Mouse (Mus musculus) stomach, postnatal 0 days (tissue): ENCODE data around the gene Riok1. TPM values are rescaled to one million over a fixed set of nuclear protein-coding genes. Genes with fewer than 3 reads are reported as not detected.

Source experiments
- ATAC-seq: fragments of 200-750 bp; cut with Nextera tagmentation; 2 replicates; pipeline ENCODE4 v1.8.0; 2017; ENCODE audit not compliant: low FRiP score, low TSS enrichment
- DNase-seq: peaks from one replicate; pipeline ENCODE4 v3.0.0-alpha.2; 2016; ENCODE audit warnings: low spot score
- H3K27ac ChIP-seq: fragments of 300-500 bp; sonication (generic); replicated peaks from 2 replicates; pipeline ENCODE4 v1.5.1; 2014; ENCODE audit warnings: mild to moderate bottlenecking, control low read depth
- H3K27me3 ChIP-seq: fragments of 300-500 bp; sonication (generic); 2 replicates; pipeline ENCODE4 v1.6.1; 2014; ENCODE audit warnings: low read length; ENCODE audit not compliant: control insufficient read depth, insufficient read depth
- H3K36me3 ChIP-seq: fragments of 300-500 bp; sonication (generic); 2 replicates; pipeline ENCODE4 v1.6.1; 2014; ENCODE audit warnings: low read length, mixed read lengths; ENCODE audit not compliant: control insufficient read depth, insufficient read depth
- H3K4me1 ChIP-seq: fragments of 300-500 bp; sonication (generic); replicated peaks from 2 replicates; pipeline ENCODE4 v1.6.1; 2014; ENCODE audit warnings: antibody characterized with exemption; ENCODE audit not compliant: control insufficient read depth, insufficient read depth
- H3K4me2 ChIP-seq: fragments of 300-500 bp; sonication (generic); replicated peaks from 2 replicates; pipeline ENCODE4 v1.6.1; 2014; ENCODE audit warnings: low read depth, mild to moderate bottlenecking, control low read depth, moderate library complexity
- H3K4me3 ChIP-seq: fragments of 300-500 bp; sonication (generic); 2 replicates; pipeline ENCODE4 v1.5.1; 2014; ENCODE audit warnings: low read depth, low read length, control low read depth
- H3K9ac ChIP-seq: fragments of 300-500 bp; sonication (generic); 2 replicates; pipeline ENCODE4 v1.6.1; 2014; ENCODE audit warnings: mild to moderate bottlenecking, low read length, control low read depth, mixed read lengths
- H3K9me3 ChIP-seq: fragments of 300-500 bp; sonication (generic); 2 replicates; pipeline ENCODE4 v1.6.1; 2016; ENCODE audit warnings: low read length; ENCODE audit not compliant: control insufficient read depth
- CTCF ChIP-seq: IDR thresholded peaks from 2 replicates; pipeline ENCODE4 v1.5.1; 2016; ENCODE audit warnings: antibody characterized with exemption, low read depth, mild to moderate bottlenecking, moderate library complexity
- EP300 ChIP-seq: optimal IDR thresholded peaks from 2 replicates; pipeline ENCODE3; 2016; ENCODE audit warnings: antibody characterized with exemption
- WGBS: fragments of 180-500 bp; shearing (Covaris S2); extraction: QIAGEN DNeasy Blood & Tissue Kit; methylation state at CpG from one replicate; pipeline ENCODE4 v1.1.7; 2014; 5-methylcytosine and 5-hydroxymethylcytosine counted together
- polyA plus RNA-seq: library from polyadenylated mRNA; unstranded; fragments of >200 nt; fragmentation: Nextera tagmentation; extraction: Ambion mirVana; gene quantifications from 2 replicates; pipeline ENCODE4 v1.2.1, GENCODE M21; 2015

Gene Riok1
- polyA plus RNA-seq, 1 experiment from 2014 or later = 22.9 TPM

GRCm38 (mm10) chr13:38080725-38081124 is 43.9 kb downstream of the Riok1 start:
- Histone ChIP-seq H3K36me3 (no peaks in the 10 kb centered on the region), H3K9me3 (no peaks in the 10 kb centered on the region), H3K27ac (peak overlapping the region; percentile 78), H3K4me3 (no peak overlapping the region), H3K4me2 (peak overlapping the region; percentile 25; the same call in 1 of the 2 replicates), H3K4me1 (0 out of 2 replicates have a peak, but pooled peaks cover 2% of the 10 kb centered on the region), H3K27me3 (no peaks in the 10 kb centered on the region), H3K9ac (no peak overlapping the region)
- no peak for DNase-seq
- 75% methylated on average over 14 of the region's 14 CpGs for WGBS
- TF ChIP-seq EP300 (no peak), CTCF (no peak)
- ATAC-seq = peak; percentile 30; the same call in 1 of the 2 replicates

- H3K4me1 ChIP-seq = 0 out of 2 replicates have a peak, but pooled peaks cover 2% of the 10 kb centered on the region
- no peaks in the 10 kb centered on the region for H3K36me3 ChIP-seq
- peak overlapping the region; percentile 78 for H3K27ac ChIP-seq
- TF ChIP-seq EP300 (no peak), CTCF (no peak)
- H3K4me3 ChIP-seq = no peak overlapping the region
- H3K9ac ChIP-seq = no peak overlapping the region
- peak overlapping the region; percentile 25; the same call in 1 of the 2 replicates for H3K4me2 ChIP-seq
- H3K9me3 ChIP-seq = no peaks in the 10 kb centered on the region
- DNase-seq = no peak
- ATAC-seq = peak; percentile 49; the same call in 1 of the 2 replicates
- WGBS = 74% methylated on average over 7 of the region's 7 CpGs
- H3K27me3 ChIP-seq = no peaks in the 10 kb centered on the region
Observed at GRCm38 (mm10) chr13:38081161-38081560, 44.4 kb downstream of the Riok1 start.

GRCm38 (mm10) chr13:38086711-38087110 is 49.9 kb downstream of the Riok1 start:
- Histone ChIP-seq H3K4me3 (no peak overlapping the region), H3K4me2 (no peak overlapping the region), H3K9me3 (no peaks in the 10 kb centered on the region), H3K27ac (no peak overlapping the region), H3K9ac (no peak overlapping the region), H3K27me3 (no peaks in the 10 kb centered on the region), H3K36me3 (no peaks in the 10 kb centered on the region), H3K4me1 (no peaks in the 10 kb centered on the region)
- ATAC-seq (no peak), DNase-seq (no peak)
- 45% methylated on average over 3 of the region's 3 CpGs for WGBS
- no peak for TF ChIP-seq CTCF
- no peak for TF ChIP-seq EP300

GRCm38 (mm10) chr13:38088008-38088407 is 51.2 kb downstream of the Riok1 start:
- WGBS = 55% methylated on average over 3 of the region's 3 CpGs

GRCm38 (mm10) chr13:38089449-38089848 is 52.7 kb downstream of the Riok1 start:
- H3K9me3 ChIP-seq = no peaks in the 10 kb centered on the region
- no peaks in the 10 kb centered on the region for H3K27me3 ChIP-seq
- peak; percentile 62 for ATAC-seq
- no peaks in the 10 kb centered on the region for H3K36me3 ChIP-seq
- WGBS = 65% methylated on average over 6 of the region's 6 CpGs
- peak overlapping the region; percentile 25; the same call in 1 of the 2 replicates for H3K27ac ChIP-seq
- no peak overlapping the region for H3K9ac ChIP-seq
- no peak overlapping the region for H3K4me3 ChIP-seq
- TF ChIP-seq EP300 = no peak
- no peak for TF ChIP-seq CTCF
- peak; percentile 52 for DNase-seq
- H3K4me1 ChIP-seq = no peaks in the 10 kb centered on the region
- H3K4me2 ChIP-seq = no peak overlapping the region

More at GRCm38 (mm10) chr13:38088008-38088407, 51.2 kb downstream of the Riok1 start:
- Histone ChIP-seq H3K27me3 (no peaks in the 10 kb centered on the region), H3K27ac (peak overlapping the region; percentile 58), H3K9ac (no peak overlapping the region), H3K36me3 (no peaks in the 10 kb centered on the region), H3K4me2 (no peak overlapping the region), H3K9me3 (no peaks in the 10 kb centered on the region), H3K4me3 (no peak overlapping the region), H3K4me1 (no peaks in the 10 kb centered on the region)
- peak; percentile 68 for DNase-seq
- TF ChIP-seq EP300 = no peak
- no peak for TF ChIP-seq CTCF
- ATAC-seq = peak; percentile 91

GRCm38 (mm10) chr13:38089871-38090270 is 53.1 kb downstream of the Riok1 start:
- ATAC-seq (peak; percentile 81), DNase-seq (peak; percentile 76)
- H3K9me3 ChIP-seq = no peaks in the 10 kb centered on the region
- peak overlapping the region; percentile 25; the same call in 1 of the 2 replicates for H3K27ac ChIP-seq
- 30% methylated on average over 4 of the region's 4 CpGs for WGBS
- H3K9ac ChIP-seq = no peak overlapping the region
- no peaks in the 10 kb centered on the region for H3K36me3 ChIP-seq
- no peaks in the 10 kb centered on the region for H3K4me1 ChIP-seq
- no peak overlapping the region for H3K4me3 ChIP-seq
- no peak for TF ChIP-seq CTCF
- no peak for TF ChIP-seq EP300
- H3K27me3 ChIP-seq = no peaks in the 10 kb centered on the region
- H3K4me2 ChIP-seq = no peak overlapping the region
